Mouse (Mus musculus) CH12.LX (cell line): ENCODE results near the gene Brap. TPM values are rescaled to one million over a fixed set of nuclear protein-coding genes. Genes with fewer than 3 reads are reported as not detected.

Experiments used
- DNase-seq: peaks from one replicate; pipeline ENCODE4 v3.0.0-alpha.2; 2013; ENCODE audit errors: extremely low read depth
- H3K27ac ChIP-seq: 2 replicates; pipeline ENCODE4 v1.5.1; 2012; ENCODE audit warnings: low read depth, mild to moderate bottlenecking, control low read depth, moderate library complexity; ENCODE audit not compliant: insufficient read depth
- H3K27me3 ChIP-seq: replicated peaks from 2 replicates; pipeline ENCODE3; 2012; ENCODE audit warnings: inconsistent platforms
- H3K36me3 ChIP-seq, 2 experiments: replicated peaks in 1 of 2; 2 replicates each; pipeline versions ENCODE3 to v1.6.1; 2012; ENCODE audit warnings: inconsistent platforms in 1 of 2, low read length in 1 of 2, mild to moderate bottlenecking in 1 of 2, mixed read lengths in 1 of 2, moderate library complexity in 1 of 2; ENCODE audit not compliant: control insufficient read depth in 1 of 2, insufficient read depth in 1 of 2
- H3K4me1 ChIP-seq, 2 experiments: 2 replicates each; pipeline ENCODE4 v1.6.1; 2012; ENCODE audit warnings: inconsistent platforms in 1 of 2, moderate library complexity in 1 of 2; ENCODE audit not compliant: insufficient read depth in 2 of 2, control insufficient read depth in 1 of 2
- H3K4me2 ChIP-seq: 2 replicates; pipeline ENCODE4 v1.6.1; 2012; ENCODE audit warnings: low read depth, mild to moderate bottlenecking, control low read depth; ENCODE audit not compliant: poor library complexity, insufficient read depth, severe bottlenecking
- H3K4me3 ChIP-seq, 3 experiments: fragments of 150-350 bp in 1 of 3; sonication (generic) in 1 of 3; replicated peaks in 1 of 3; 2 replicates each; pipeline versions ENCODE3 to v1.5.1; 2011 to 2012; ENCODE audit warnings: low read depth in 2 of 3, low read length in 2 of 3, mild to moderate bottlenecking in 2 of 3, moderate library complexity in 2 of 3, control low read depth in 1 of 3, improper control_type of control experiment in 1 of 3, inconsistent platforms in 1 of 3, mixed read lengths in 1 of 3; ENCODE audit not compliant: poor library complexity in 1 of 3
- H3K79me2 ChIP-seq: replicated peaks from 2 replicates; pipeline ENCODE4 v1.6.1; 2012; ENCODE audit warnings: mild to moderate bottlenecking, moderate library complexity; ENCODE audit not compliant: control insufficient read depth, poor library complexity, insufficient read depth, severe bottlenecking; ENCODE audit errors: extremely low read depth
- H3K9ac ChIP-seq: 2 replicates; pipeline ENCODE4 v1.6.1; 2012; ENCODE audit warnings: low read depth, mild to moderate bottlenecking, control low read depth, moderate library complexity; ENCODE audit not compliant: insufficient read depth
- H3K9me3 ChIP-seq: replicated peaks from 2 replicates; pipeline ENCODE3; 2012; ENCODE audit warnings: low read length, inconsistent platforms, mixed read lengths
- BHLHE40 ChIP-seq: IDR thresholded peaks from 2 replicates; pipeline ENCODE4 v1.6.1; 2011; ENCODE audit warnings: mild to moderate bottlenecking, low read depth, low read length, improper control_type of control experiment
- CHD2 ChIP-seq: IDR thresholded peaks from 2 replicates; pipeline ENCODE4 v1.6.1; 2011; ENCODE audit warnings: low read length, improper control_type of control experiment
- CTCF ChIP-seq, 2 experiments: IDR thresholded peaks in 1 of 2; conservative IDR thresholded peaks in 1 of 2; 2 replicates each; pipeline ENCODE4 v1.5.1; 2011 to 2012; ENCODE audit warnings: low read depth in 2 of 2, low read length in 2 of 2, improper control_type of control experiment in 1 of 2, inconsistent platforms in 1 of 2, mild to moderate bottlenecking in 1 of 2, moderate library complexity in 1 of 2
- ELF1 ChIP-seq: IDR thresholded peaks from 2 replicates; pipeline ENCODE4 v1.6.1; 2014; ENCODE audit warnings: low read depth, mild to moderate bottlenecking, inconsistent platforms, low read length, improper control_type of control experiment
- GABPA ChIP-seq: IDR thresholded peaks from 2 replicates; pipeline ENCODE4 v1.6.1; 2012; ENCODE audit warnings: low read depth, low read length, improper control_type of control experiment, inconsistent platforms; ENCODE audit not compliant: insufficient replicate concordance
- HCFC1 ChIP-seq: IDR thresholded peaks from 2 replicates; pipeline ENCODE4 v1.6.1; 2012; ENCODE audit warnings: low read depth, mild to moderate bottlenecking, inconsistent platforms, low read length, improper control_type of control experiment
- MAX ChIP-seq: IDR thresholded peaks from 2 replicates; pipeline ENCODE4 v1.6.1; 2011; ENCODE audit warnings: low read length, improper control_type of control experiment
- MAZ ChIP-seq: IDR thresholded peaks from 2 replicates; pipeline ENCODE4 v1.6.1; 2012; ENCODE audit warnings: low read depth, mild to moderate bottlenecking, inconsistent platforms, low read length, improper control_type of control experiment, moderate library complexity
- NELFE ChIP-seq: IDR thresholded peaks from 2 replicates; pipeline ENCODE4 v1.6.1; 2011; ENCODE audit warnings: low read depth, low read length, improper control_type of control experiment
- PAX5 ChIP-seq: IDR thresholded peaks from 2 replicates; pipeline ENCODE4 v1.6.1; 2012; ENCODE audit warnings: low read length, inconsistent platforms, mixed read lengths
- POLR2A ChIP-seq: IDR thresholded peaks from 2 replicates; pipeline ENCODE4 v1.6.1; 2011; ENCODE audit warnings: low read depth, mild to moderate bottlenecking, improper control_type of control experiment, low read length
- RAD21 ChIP-seq: IDR thresholded peaks from 2 replicates; pipeline ENCODE4 v1.6.1; 2011; ENCODE audit warnings: low read depth, mild to moderate bottlenecking, low read length, improper control_type of control experiment, moderate library complexity
- RCOR1 ChIP-seq: conservative IDR thresholded peaks from 2 replicates; pipeline ENCODE4 v1.6.1; 2012; ENCODE audit warnings: low read depth, mild to moderate bottlenecking, inconsistent platforms, low read length, improper control_type of control experiment
- SMC3 ChIP-seq: IDR thresholded peaks from 2 replicates; pipeline ENCODE4 v1.6.1; 2011; ENCODE audit warnings: low read depth, low read length, improper control_type of control experiment
- TBP ChIP-seq: conservative IDR thresholded peaks from 2 replicates; pipeline ENCODE4 v1.6.1; 2011; ENCODE audit warnings: low read depth, low read length, improper control_type of control experiment
- TCF12 ChIP-seq: IDR thresholded peaks from 2 replicates; pipeline ENCODE4 v1.6.1; 2014; ENCODE audit warnings: low read depth, mild to moderate bottlenecking, inconsistent platforms, low read length, improper control_type of control experiment
- USF2 ChIP-seq: conservative IDR thresholded peaks from 2 replicates; pipeline ENCODE4 v1.6.1; 2011; ENCODE audit warnings: low read depth, low read length, improper control_type of control experiment
- ZKSCAN1 ChIP-seq: IDR thresholded peaks from 2 replicates; pipeline ENCODE4 v1.6.1; 2012; ENCODE audit warnings: low read depth, inconsistent platforms, low read length, improper control_type of control experiment, borderline replicate concordance
- ZMIZ1 ChIP-seq: IDR thresholded peaks from 2 replicates; pipeline ENCODE4 v1.6.1; 2012; ENCODE audit warnings: low read depth, mild to moderate bottlenecking, inconsistent platforms, low read length, improper control_type of control experiment
- dilution Hi-C: fragments of 300-500 bp; cut with MboI; formaldehyde crosslinking; loops from 2 replicates; pipeline ENCODE4 v1.14.3; 2020; ENCODE audit warnings: low sequenced_read_pairs; ENCODE audit not compliant: extremely low pct_unique_long_range_greater_than_20kb, extremely low pct_ligation_motif_present
- in situ Hi-C: fragments of 300-500 bp; cut with MboI; formaldehyde crosslinking; loops from 3 replicates; pipeline ENCODE4 v1.14.3; 2019; ENCODE audit warnings: low sequenced_read_pairs, low pct_ligation_motif_present, low pct_unique_long_range_greater_than_20kb, mixed read lengths
- polyA plus RNA-seq: library from polyadenylated mRNA; unstranded; fragments of >175 nt; gene quantifications from 2 replicates; pipeline ENCODE4 v1.2.1, GENCODE M21; 2012; ENCODE audit warnings: low read depth; ENCODE audit not compliant: insufficient read length
- total RNA-seq, 2 experiments: library from RNA; depleted of rRNA; stranded (reverse); fragments of 300-350 nt in 1 of 2; fragments of >200 nt in 1 of 2; gene quantifications; 2 replicates each; pipeline ENCODE4 v1.2.3; 2012 to 2014

The Brap gene
- total and polyA plus RNA-seq, 3 experiments, result 23.7 to 33.3 (median 29.8) TPM

GRCm38 (mm10) chr5:121720888-121721585, 60.7 kb downstream of the Brap start:
- H3K27me3 ChIP-seq, result no peaks in the 10 kb centered on the region
- peaks cover 0 to 25% of the 10 kb centered on the region in 2 experiments; a peak in 1 of 4 replicates for H3K4me1 ChIP-seq
- TF ChIP-seq CTCF (conservative IDR thresholded peaks at IDR 0.05 in 1 of 2, IDR thresholded peaks at IDR 0.05 in 1 of 2; ENCODE audit: low read depth in 2 of 2, low read length in 2 of 2), result peak in 1 of 2 experiments; percentile 48; a peak in 2 of 4 replicates
- no peak for TF ChIP-seq TBP
- no peak for TF ChIP-seq TCF12
- TF ChIP-seq NELFE, result no peak
- peak; percentile 34 for TF ChIP-seq RAD21
- no peak for TF ChIP-seq GABPA
- TF ChIP-seq BHLHE40, result no peak
- peak; percentile 34; the same call in 1 of the 2 replicates for TF ChIP-seq SMC3
- no peak for TF ChIP-seq HCFC1
- H3K79me2 ChIP-seq, result peaks cover 6% of the 10 kb centered on the region; the same call in 1 of the 2 replicates
- H3K36me3 ChIP-seq, result peaks cover 0 to 32% of the 10 kb centered on the region in 2 experiments
- dilution Hi-C loops, result no loop called here
- H3K4me3 ChIP-seq, result no peak overlapping the region
- no peak for DNase-seq
- no peaks in the 10 kb centered on the region for H3K9me3 ChIP-seq
- H3K9ac ChIP-seq, result no peak overlapping the region
- H3K27ac ChIP-seq, result no peak overlapping the region
- in situ Hi-C loops, result no loop called here
- H3K4me2 ChIP-seq, result no peak overlapping the region

- no peak overlapping the region for H3K4me2 ChIP-seq
- H3K4me3 ChIP-seq, result no peak overlapping the region
- peaks cover 0 to 26% of the 10 kb centered on the region in 2 experiments for H3K36me3 ChIP-seq
- no peak for DNase-seq
- dilution Hi-C loops, result no loop called here
- H3K9ac ChIP-seq, result no peak overlapping the region
- H3K79me2 ChIP-seq, result peaks cover 6% of the 10 kb centered on the region; the same call in 1 of the 2 replicates
- H3K9me3 ChIP-seq, result no peaks in the 10 kb centered on the region
- TF ChIP-seq CHD2 (no peak), HCFC1 (no peak), MAZ (no peak), PAX5 (no peak), ELF1 (no peak), RCOR1 (no peak), POLR2A (no peak), ZMIZ1 (no peak), ZKSCAN1 (no peak), USF2 (no peak), MAX (no peak)
- TF ChIP-seq, all 38 proteins: peak for 0
- no peak overlapping the region for H3K27ac ChIP-seq
- in situ Hi-C loops, result no loop called here
- H3K4me1 ChIP-seq, result peaks cover 0 to 20% of the 10 kb centered on the region in 2 experiments; a peak in 1 of 4 replicates
- no peaks in the 10 kb centered on the region for H3K27me3 ChIP-seq
Measured at GRCm38 (mm10) chr5:121721841-121722240, 61.5 kb downstream of the Brap start.
